Mouse (Mus musculus) kidney, postnatal 36 days (tissue): ENCODE results near the gene Adgrb2.

Source experiments
- DNase-seq, 2 experiments: peaks; one replicate each; pipeline ENCODE4 v3.0.0; 2021 to 2022; ENCODE audit warnings: mixed read lengths in 2 of 2

The Adgrb2 gene

DNA sequence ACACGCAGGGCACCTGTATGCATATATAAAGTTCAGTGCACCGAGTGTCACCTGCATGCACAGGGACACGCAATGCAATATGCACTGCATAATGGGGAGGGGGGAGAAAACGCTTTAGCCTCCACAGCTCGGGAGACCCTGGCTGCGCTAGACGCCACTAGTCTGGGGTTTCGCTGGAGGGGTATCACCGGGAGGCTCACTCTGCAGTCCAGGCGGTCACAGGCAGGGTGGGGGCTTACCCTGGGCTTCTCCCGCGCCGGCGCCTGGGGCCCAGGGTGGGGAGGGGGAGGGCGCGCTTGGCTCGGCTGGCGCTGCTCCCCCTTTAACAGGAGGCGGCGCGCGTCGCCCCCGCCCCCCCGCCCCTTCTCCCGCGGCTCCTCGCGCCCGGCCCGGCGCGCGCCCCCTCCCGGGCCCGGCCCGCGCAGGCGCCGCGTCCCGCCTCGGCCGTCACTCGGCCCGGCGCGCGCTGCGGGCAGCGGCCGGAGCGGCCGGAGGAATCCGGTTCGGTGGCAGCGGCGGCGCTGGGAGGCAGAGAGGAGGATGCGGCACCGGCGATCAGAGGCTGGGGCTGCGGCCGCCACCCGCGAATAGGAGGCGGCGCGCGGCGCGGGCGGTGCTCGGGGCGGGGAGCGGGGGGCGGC is at the start of gene Adgrb2:
Gene Adgrb2, plus strand, starts transcription at position 450 of the 641 bp plus-strand sequence.
- peak; percentile 31 to 60 for DNase-seq

DNA sequence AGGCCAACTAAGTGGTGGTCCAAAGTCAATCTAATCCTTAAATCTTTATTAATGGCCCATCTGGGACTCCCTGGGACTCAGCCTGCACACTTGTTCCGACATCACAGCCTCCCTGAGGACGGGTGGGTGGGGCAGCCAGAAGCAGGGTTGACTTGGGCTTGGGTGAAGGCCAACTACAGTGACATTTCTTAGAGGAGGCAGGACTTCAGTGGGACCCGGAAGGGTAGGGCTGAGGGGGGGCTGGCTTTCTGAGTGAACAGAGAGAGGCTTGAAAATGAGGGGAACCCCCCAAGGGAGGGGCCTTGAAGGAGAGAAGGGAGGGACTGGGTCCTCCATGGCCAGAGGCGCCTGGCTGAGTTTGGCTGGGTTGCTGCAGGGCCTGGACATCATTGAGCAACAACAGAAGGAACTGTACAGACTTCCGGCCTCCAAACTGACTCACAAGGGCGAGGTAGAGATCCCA is 33.3 kb upstream of the Adgrb2 start:
- peak; percentile 5 to 25 for DNase-seq

DNA sequence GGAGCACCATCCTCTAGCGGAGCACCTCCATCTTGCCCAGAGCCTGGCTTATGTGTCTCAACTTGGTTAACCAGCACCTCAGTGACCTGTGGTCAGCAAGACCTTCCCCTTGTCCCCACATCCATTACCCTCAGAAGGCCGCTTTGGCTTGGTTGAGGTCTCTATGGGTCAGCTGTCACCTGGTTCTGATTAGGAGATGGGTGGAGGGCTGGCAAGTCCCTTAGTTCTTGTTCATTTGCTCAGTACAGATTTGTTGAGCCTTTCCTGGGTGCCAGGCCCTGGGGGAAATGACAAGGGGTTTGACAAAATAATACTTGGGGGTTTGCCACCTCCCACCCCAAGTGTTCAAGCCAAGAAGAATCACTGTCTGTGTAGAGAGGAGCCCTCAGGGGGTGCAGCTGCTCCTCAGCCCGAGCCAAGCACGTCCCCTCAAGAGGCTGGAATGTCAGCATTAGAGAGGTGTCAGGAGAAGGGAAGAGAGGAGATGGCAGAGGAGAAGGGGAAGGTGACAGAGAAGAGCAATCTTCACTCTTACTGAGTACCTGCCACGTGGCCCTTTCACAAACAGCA is 32.3 kb upstream of the Adgrb2 start:
- DNase-seq = no peak

DNA sequence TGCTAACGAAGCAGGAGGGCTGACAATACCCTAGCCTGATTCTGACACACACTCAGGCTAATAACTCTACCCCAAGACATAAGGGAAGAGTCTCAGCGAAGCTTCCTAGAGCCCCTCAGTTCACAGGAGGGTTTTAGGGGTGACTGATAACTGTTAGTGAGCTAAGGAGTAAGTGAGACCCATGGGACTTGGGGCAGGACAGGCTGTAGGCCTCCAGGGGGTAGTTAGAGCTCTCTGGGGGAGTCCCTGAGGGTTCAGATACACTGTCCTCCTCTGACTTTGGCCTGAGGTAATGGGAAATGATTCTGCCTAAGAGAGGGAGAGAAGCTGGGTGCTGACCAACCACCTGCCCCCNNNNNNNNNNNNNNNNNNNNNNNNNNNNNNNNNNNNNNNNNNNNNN is 30.1 kb upstream of the Adgrb2 start:
- no peak for DNase-seq

DNA sequence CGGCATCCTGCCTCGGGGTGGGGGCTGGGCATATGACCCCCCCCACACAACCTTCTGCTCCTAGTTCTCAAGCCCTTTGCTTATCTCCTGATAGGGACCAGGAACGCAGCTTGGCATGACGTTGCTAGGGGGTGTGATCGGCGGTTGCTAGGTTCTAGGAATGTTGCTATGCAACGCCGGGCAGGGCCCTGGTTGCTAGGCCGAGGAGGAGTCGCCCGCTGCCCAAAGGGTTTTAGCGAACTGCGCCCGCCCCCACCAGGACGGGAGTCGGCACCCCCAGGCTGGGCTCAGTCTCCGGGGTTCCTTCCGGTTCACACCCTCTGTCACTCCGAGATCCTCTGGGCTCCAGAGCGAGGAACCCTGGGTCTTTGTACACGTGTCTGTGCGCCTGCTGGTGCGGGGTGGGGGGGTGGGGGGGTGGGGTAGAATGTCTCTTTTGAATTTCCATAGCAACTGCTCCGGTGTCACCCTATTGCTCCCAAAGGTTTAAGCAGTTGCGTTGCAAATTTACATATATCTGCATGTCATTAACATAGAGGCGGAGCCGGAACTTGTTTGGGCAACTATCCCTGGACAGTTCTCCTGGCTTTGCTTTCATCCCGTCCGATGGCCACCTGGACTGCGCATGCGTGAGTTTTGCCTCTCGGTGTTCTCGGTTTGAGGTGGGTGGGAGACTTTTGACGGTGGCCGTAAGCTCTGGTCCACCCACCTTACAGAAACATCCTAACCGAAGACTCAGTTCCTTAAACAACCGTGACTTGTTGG is 24.3 kb upstream of the Adgrb2 start:
- DNase-seq = peak; percentile 58 to 70

DNA sequence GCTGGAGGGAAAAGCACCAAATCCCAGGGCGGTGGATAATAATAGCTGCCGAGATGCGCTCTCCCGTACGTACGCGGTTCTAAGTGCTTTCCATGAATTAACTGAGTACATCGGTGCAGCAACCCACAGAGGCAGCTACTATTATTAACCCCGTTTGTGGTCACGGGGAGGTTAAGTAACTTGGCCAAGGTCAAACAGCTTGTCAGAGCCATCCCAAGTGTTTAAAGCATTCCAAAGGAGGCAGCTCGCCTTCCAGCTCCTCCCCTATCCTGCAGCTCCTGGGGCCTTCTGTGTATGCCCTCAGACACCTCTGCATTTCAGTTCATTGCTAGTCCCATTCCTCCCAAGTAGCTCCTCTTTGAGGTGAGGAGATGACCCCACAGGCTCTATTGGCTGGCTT is 19.4 kb upstream of the Adgrb2 start:
- DNase-seq = no peak

DNA sequence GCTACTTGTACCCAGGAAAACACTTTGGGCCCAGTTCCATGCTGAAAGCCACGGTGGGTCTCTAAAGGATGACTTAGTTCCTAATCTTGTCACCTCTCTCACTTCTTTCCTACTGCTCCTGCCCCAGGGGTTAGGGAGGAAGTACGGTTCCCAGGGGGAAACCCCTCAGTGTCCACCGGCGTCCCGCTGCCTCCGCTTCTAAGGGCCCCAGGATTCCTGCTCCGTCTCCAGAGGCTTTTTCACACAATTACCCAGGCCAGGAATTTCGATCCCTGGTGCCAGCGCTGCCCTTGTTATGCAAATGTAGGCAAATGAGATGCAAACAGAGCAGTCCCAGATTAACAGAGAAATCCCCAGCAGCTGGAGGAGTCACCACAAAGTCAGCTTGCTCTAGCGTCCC is 18.5 kb upstream of the Adgrb2 start:
- no peak for DNase-seq

DNA sequence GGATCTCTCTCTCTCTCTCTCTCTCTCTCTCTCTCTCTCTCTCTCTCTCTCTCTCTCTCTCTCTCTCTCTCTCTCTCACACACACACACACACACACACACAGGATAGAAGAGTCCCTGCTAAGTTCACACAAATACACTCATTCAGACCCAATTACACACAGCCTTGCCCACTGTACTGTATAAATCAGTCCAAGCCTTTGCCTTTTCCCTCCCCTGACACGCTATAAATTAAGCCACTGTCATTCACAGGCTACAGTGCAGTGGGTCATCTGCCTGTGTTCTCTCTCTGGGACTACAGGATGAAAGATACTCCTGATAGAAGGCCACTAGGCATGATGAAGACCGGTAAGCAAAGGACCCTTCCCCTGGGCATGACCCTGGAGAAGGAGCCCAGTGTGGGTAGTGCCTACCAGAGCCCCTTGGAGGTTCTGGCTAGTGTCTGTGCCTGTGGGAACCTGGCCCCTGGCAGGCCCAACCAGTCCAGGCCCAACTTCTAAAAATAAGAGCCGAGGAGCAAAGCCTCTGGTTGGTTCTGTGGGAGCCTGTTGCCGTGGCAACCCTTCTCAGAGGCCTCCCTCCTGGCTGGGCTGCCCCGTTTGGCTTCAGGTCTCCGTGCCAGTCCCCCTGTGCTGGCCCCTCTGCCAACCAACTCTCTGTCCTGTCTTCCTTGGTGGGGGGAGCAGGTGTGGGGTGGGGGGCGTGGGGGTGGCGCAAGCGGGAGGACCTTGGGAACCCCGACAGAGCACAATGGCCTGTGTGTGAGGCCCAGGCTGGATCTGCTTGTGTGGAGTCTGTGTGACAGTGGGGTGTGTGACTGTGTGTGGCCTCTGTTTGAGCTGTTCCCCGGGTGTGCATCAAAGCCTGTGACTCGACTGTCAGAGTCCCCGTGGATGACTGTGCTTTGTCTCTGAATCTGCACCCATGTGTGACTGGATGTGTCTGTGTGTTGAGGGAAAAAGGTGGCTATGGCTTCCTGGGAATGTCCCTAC is 17.4 kb upstream of the Adgrb2 start:
- DNase-seq = no peak

DNA sequence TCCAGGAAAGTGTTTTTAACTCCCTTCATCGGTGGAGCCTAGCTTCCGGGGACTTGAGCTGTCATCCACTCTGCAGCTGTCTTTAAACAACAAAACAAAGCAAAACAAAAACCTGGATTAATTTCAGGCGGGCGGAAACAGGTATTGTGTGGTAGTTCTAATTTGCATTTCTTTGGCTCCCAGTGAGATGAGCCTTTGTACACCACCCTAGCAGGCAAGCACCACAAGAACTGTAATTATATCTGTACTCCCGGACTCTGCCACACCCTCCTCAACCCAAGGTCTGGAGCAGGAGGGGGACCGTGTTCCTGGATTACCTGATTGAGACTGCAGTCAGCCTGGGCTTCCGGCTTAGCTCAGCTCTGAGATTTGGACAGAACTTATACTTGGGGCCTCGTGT is 14.5 kb upstream of the Adgrb2 start:
- DNase-seq = no peak

DNA sequence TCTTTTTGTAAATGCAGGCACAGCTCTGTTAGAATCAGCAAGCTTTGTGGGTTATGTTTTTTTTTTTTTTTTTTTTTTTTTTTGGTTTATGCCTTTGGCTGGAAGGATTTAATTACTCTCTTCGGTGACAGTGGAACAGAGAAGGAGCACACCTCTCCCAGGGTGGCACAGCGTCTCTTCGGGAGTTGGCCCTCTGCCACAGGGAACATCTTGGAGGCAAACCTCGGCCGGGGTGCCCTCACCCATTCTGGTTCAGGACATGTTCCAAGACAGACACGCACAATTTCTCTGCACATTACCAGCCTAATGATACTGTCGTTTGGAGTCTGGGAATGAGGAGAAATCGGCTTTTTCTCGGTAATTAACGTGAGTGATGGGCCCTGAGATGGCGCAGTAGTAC is 13.8 kb upstream of the Adgrb2 start:
- no peak for DNase-seq

DNA sequence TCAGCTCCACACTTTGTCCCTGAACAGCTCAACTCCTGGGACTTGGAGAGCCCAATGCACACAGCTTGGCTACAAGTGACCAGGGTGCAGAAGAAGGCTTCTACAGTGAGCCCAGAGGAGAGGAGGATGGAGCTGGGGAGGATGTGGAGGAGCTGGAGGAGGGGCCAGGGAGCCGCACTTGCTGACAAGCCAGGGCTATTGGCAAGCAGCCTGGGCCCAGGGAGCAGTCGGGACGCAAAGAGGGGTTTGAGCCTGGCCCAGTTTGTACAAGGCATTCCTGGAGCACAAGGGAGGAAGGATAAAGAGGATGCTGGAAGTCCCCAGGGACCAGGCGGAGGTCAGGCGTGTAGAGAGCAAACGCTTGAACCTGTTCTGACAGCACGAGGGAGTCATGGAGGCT is 12.7 kb upstream of the Adgrb2 start:
- DNase-seq = no peak

DNA sequence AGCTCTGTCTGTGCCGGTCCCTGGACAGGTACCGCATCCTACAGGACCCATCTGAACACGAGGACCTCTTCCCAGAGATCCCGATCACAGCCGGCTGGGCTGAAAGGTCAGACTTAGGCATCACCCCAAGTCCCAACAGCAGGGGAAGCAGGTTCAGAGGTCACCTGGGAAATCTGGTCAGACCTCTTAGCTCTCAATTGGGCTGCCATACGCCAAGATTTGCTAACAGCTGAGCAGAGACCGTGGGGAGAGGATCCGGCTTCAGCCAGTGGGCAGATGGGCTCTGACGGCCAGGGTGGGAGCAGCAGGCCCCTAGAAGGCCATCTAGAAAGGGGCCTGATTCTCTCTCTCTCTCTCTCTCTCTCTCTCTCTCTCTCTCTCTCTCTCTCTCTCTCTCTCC is 10.4 kb upstream of the Adgrb2 start:
- DNase-seq = no peak

DNA sequence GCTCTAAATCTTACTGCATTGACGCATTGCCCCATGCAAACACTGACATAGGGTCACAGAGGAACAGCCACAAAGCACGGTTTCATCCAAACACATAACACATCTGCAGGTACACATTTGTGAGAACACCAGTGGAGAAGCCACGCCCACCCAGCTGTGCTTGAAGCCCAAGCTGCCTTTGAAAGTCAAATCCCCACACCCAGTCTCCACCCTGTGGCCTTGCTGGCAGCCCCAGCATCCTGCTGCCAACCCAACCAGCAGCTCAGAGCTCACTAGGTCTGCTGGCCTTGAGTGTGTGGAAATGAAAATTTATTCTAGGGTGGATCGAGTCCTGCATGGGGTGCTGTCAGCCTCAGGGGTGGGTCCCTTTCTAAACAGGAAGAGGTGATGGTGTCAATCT is 7.4 kb upstream of the Adgrb2 start:
- DNase-seq = no peak

DNA sequence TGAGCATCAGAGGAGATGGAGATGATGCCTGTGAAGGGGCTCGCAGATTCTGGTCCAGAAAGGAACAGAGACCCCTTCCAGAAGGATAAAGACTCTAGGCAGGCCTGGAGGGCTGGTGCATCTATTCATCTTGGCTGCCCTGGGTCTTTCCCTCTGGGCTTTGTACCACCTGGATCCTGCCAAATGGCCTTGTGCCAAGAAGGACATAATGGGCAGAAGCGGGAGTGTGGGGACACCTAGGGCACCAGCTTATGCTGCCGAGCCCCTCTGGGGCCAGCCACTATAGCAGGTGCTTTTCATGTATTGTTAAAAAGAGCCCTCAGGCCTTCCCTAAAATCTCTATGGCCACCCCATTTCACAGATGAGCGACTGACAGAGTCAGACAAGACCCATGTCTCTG is 6.4 kb upstream of the Adgrb2 start:
- no peak for DNase-seq

DNA sequence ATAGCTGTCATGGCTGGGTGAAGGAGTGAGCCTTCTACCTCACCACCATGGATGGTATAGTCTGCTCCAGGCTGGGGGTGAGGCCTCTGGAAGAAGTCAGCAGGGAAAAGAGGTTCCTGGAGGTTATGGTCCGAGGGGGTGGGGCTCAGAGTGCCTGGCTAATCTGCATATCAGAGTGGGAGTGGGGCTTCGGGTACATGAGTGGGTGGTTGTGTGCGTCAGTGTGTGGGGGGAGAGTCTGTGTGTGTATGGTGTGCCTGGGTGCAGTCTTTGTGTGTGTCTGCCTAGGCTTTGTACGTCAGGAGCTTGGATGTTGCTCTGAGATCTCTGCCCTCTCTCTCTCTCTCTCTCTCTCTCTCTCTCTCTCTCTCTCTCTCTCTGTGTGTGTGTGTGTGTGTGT is 5.7 kb upstream of the Adgrb2 start:
- no peak for DNase-seq

DNA sequence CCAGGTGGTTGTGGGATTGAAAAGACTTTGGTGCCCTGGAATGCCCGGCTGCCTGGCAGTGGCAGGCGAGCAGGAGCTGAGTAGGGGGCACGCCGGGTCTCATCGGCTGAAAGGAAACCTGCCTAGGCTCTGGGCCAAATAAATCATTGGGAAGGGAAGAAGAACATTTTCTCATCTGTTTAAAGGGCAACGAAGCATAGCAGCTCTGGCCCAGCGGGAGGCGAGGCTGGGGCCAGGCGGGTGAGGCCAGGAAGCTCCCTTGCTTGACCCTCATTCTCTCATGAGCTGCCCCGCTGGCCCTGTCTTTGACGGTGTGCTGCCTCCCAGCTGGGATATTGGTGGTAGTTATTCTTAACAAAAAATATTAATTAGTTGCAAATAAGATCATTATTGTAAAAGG is 3.0 kb upstream of the Adgrb2 start:
- DNase-seq = peak; percentile 36 to 57

DNA sequence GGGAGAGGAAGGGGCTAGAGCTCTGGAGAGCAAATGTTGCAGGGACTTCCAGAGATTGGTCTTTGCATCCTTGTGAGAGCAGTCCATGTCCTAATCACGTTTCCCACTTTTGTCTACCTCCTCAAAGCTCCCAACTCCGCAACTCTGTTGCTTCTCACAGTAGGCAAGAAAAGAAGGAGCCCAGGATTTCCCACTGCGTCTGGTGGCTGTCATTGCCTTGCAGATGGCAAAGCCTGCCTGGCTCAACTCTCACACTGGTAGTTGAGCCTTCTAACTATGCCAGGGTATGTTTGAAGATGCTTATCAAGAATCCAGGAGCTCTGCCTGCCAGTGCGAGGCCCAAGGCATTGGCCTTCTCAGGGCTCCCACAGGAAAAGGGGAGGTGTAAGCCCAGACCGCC is 1.6 kb upstream of the Adgrb2 start:
- no peak for DNase-seq

DNA sequence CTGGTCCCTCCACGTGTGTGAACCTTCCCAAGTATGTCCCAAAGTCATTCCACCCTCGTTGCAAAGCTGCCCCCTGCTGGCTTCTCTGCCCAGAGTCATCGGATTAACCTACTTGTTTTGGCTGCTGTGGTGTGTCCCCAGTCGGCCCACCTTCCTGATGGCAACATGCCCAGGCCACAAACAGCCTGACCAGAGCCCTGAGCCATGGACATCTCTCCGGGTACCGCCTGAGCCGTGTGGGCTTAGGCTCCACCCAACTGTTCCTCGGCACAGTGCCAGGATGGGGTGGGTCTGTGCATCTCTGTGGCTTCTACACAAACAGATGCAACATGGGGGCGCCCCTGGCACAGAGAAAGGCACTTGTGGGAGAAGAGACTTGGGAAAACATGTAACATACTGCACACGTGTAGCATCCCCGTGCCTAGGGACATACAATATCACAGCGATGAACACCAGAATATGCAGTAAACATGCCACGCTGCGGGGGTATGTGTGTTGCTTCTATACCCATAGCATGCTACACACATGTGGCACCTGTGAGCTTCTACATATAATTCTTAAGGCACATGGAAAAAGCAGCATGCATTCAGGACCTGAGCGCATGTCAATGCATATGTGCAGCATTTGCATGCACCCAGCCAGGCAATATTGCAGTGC is 778 bp upstream of the Adgrb2 start:
- DNase-seq = peak; percentile 67 to 87

DNA sequence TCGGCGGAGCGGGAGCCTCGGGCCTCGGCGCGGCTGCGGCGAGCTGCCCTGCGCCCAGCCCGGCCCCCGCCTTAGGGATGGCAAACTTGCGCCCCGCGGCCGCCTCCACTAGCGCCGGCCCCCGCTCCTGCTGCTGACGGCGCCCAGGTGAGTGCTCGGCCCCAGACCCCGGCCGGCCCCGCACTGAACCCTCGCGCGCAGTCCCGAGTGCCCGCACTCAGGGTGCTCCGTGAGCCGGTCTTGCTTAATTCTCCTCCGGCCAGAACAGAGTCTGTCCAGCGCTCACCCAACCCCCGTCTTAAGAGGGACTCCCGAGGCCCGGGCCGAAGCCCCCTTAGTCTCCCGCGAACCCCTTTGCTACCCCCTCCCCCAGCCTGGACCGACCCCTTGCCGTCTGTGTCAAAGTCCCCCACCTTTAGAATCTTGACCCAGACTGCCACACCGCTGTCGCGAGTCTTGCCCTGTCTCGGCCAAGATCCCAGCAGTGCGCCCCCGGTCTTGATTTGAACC is 546 bp downstream of the Adgrb2 start:
- no peak for DNase-seq

DNA sequence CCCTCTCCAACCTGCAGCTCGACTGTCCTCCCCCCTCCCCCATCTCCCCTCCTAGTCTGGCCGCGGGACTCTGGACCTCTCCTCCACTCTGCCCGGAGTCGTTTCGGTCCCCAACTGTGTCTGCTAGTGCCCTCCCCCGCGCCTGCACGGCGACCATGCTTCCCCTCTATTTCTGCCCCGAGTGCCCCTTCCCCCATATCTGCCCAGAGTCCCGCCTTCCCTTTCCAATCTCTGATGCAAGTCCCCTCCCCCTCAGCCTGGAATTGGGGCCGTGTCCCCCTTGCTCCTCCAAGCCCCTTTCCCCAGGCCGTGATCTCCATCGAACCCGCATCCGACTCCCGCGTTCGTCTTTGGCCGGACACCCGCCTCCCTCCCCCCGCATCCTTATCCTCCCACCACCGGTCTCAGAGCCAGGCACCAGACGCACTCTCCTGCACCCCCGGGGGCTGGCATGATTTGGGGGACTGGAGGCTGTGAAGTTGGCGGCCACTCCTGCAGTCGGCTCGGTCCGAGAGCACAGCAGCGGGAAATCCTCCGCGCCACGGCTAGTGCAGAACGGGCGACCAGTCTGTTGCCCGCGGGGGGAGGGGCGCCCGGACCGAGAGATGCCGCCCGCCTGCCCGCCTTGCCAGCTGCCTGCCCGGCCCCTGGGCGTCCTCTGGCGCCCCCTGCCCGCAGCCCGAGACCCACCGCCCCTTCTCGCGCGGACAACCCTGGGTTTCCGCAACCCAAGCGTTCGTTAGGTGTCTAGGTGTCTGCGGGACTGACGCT is 1.2 kb downstream of the Adgrb2 start:
- peak; percentile 45 to 77 for DNase-seq

DNA sequence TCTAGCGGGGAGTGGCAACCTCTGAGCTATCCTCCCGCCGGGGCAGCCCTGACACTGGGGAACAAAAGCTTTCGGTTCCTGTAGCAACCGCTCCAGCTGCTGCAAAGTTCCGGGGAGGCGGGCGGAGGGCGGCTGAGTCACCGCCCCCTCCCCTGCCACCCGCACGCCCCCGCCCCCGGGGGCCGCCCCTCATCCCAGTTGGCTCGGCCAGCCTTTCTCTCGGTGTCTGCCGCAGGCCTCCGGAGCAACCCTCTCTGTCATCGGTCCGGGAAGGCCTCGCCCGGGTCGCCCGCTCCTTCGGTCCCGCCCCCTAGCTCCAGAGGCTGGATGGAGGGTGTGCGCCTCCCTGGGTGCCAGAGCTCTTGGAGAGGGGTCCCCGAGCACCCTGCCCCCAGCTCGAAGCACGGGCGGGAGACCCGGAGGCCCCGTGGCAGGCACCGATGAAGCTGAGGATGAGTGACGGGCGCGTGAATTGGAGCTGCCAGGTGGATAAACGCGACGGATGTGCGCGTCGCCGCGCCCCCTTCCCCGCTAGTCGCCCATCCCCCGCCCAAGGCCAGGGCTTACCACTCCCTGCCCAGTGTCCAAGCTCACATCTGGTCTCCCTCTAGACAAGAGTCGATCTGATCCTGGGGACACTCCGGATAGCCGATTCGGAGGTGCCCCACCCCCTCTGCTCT is 3.3 kb downstream of the Adgrb2 start:
- peak in 1 of 2 experiments; percentile 36 for DNase-seq
